Mouse (Mus musculus): ENCODE data around the gene Hbb-bt. TPM values are rescaled to one million over a fixed set of nuclear protein-coding genes. Genes with fewer than 3 reads are reported as not detected.

The Hbb-bt gene
- 22,007 and 54,805 TPM in 2 replicates for polyA plus RNA-seq (2012)

DNA sequence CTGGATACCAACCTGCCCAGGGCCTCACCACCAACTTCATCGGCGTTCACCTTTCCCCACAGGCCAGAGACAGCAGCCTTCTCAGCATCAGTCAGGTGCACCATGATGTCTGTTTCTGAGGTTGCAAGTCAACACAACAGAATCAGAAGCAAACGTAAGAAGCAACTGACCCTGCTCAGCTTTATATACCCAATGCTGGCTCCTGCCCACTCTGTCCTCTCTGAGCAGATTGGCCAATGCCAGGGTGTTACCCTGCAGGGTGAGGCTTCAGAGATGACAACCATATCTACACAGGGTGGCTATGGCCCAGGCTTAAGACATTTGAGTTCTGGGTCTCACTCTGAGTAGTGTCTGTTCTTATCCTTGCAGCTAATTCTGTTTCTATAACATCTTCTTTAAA is at the start of gene Hbb-bt:
Hbb-bt (minus strand) TSS at position 231 of the 400 bp plus-strand sequence.
- peaks cover 33% of the 10 kb centered on the region for H3K36me3 ChIP-seq (ENCODE audit: control insufficient read depth)
- TF ChIP-seq TAL1 (IDR thresholded peaks at IDR 0.05; ENCODE audit: low read length), result no peak
- peak; percentile 45 for TF ChIP-seq GATA1 (IDR thresholded peaks at IDR 0.05; ENCODE audit: low read length)
- H3K4me3 ChIP-seq (replicated peaks), result peak within 1 kb of the TSS; percentile 71
- no peaks in the 10 kb centered on the region for H3K9me3 ChIP-seq (ENCODE audit: control insufficient read depth, low read length)
- peaks cover 48% of the 10 kb centered on the region for H3K4me1 ChIP-seq (ENCODE audit: control insufficient read depth)
- H3K27me3 ChIP-seq (ENCODE audit: control insufficient read depth), result no peaks in the 10 kb centered on the region

DNA sequence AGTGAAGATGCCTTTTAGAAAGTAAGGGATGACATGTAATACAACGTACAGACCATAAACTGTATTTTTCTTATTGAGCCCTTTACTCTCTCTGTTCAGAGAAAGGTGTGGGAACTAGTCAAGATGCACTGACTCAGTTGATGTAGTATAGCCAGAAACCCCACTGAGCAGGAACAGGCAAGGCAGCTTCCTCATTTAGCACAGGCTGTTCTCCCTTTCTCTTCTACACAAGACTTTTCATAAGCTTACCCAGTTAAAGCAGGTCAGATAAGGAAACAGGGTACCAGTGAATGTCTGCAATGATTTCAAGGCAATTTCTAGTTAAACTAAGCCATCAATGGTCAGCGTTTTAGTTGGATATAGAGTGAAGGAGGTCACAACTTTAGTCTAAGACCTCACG is 47.7 kb upstream of the Hbb-bt start:
- H3K4me1 ChIP-seq (ENCODE audit: control insufficient read depth), result peaks cover 87% of the 10 kb centered on the region
- TF ChIP-seq TAL1 (IDR thresholded peaks at IDR 0.05; ENCODE audit: low read length) (no peak), GATA1 (IDR thresholded peaks at IDR 0.05; ENCODE audit: low read length) (no peak)
- peak overlapping the region; percentile 47 for H3K4me3 ChIP-seq (replicated peaks)
- peaks cover 6% of the 10 kb centered on the region for H3K36me3 ChIP-seq (ENCODE audit: control insufficient read depth)
- H3K27me3 ChIP-seq (ENCODE audit: control insufficient read depth), result no peaks in the 10 kb centered on the region
- H3K9me3 ChIP-seq (ENCODE audit: control insufficient read depth, low read length), result no peaks in the 10 kb centered on the region

DNA sequence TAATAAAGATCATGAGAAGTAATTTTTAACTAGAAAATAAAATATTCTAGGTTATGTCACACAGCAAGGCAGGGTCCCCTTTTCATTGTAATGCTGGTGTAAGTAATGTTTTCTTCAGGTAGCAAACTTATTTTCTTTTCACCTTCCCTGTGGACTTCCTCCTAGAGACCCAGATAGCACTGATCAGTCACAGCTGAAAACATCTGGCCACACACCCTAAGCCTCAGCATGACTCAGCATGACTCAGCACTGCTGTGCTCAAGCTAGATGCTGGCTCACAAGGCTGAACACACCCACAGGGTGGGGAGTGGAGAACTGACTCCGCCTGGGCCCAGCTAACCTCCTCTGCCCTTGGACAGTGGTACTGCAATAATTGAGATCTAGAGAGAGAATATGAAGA is 47.1 kb upstream of the Hbb-bt start:
- Histone ChIP-seq H3K4me1 (ENCODE audit: control insufficient read depth) (peaks cover 87% of the 10 kb centered on the region), H3K36me3 (ENCODE audit: control insufficient read depth) (peaks cover 6% of the 10 kb centered on the region), H3K4me3 (replicated peaks) (peak overlapping the region; percentile 47), H3K27me3 (ENCODE audit: control insufficient read depth) (no peaks in the 10 kb centered on the region), H3K9me3 (ENCODE audit: control insufficient read depth, low read length) (no peaks in the 10 kb centered on the region)
- TF ChIP-seq GATA1 (IDR thresholded peaks at IDR 0.05; ENCODE audit: low read length), result peak; percentile 63
- TF ChIP-seq TAL1 (IDR thresholded peaks at IDR 0.05; ENCODE audit: low read length), result peak; percentile 87

GRCm38 (mm10) chr7:103859076-103859475 is 45.3 kb upstream of the Hbb-bt start:
- no peaks in the 10 kb centered on the region for H3K27me3 ChIP-seq (ENCODE audit: control insufficient read depth)
- H3K4me1 ChIP-seq (ENCODE audit: control insufficient read depth), result peaks cover 87% of the 10 kb centered on the region
- H3K9me3 ChIP-seq (ENCODE audit: control insufficient read depth, low read length), result no peaks in the 10 kb centered on the region
- peaks cover 3% of the 10 kb centered on the region for H3K36me3 ChIP-seq (ENCODE audit: control insufficient read depth)
- peak; percentile 82 for TF ChIP-seq TAL1 (IDR thresholded peaks at IDR 0.05; ENCODE audit: low read length)
- peak; percentile 90 for TF ChIP-seq GATA1 (IDR thresholded peaks at IDR 0.05; ENCODE audit: low read length)
- H3K4me3 ChIP-seq (replicated peaks), result peak overlapping the region; percentile 54

DNA sequence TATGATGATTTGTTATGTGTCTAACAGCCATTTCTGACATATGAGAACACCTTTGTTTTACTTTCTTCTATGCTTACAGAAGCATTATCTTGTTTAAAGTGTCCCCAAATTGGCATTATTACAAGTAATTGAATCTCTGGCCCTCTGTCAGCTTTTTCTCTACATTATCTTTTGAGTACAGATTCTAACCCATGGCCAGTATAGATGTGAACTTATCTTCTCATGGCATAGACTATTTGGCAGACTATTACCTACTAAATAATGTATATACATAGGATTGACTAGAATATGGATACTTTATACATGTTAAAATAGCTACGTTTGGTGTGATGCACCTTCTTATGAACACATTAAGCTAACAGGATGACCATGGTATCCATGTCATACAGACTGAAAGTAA is 40.9 kb upstream of the Hbb-bt start:
- Histone ChIP-seq H3K27me3 (ENCODE audit: control insufficient read depth) (no peaks in the 10 kb centered on the region), H3K9me3 (ENCODE audit: control insufficient read depth, low read length) (no peaks in the 10 kb centered on the region), H3K4me1 (ENCODE audit: control insufficient read depth) (peaks cover 77% of the 10 kb centered on the region), H3K4me3 (replicated peaks) (no peak overlapping the region), H3K36me3 (ENCODE audit: control insufficient read depth) (no peaks in the 10 kb centered on the region; the same call in 1 of the 2 replicates)
- TF ChIP-seq TAL1 (IDR thresholded peaks at IDR 0.05; ENCODE audit: low read length) (no peak), GATA1 (IDR thresholded peaks at IDR 0.05; ENCODE audit: low read length) (no peak)

GRCm38 (mm10) chr7:103853090-103853489 is 39.3 kb upstream of the Hbb-bt start, which contains the start of gene Hbb-y:
Hbb-y (minus strand) TSS chr7:103853216.
- Histone ChIP-seq H3K9me3 (ENCODE audit: control insufficient read depth, low read length) (no peaks in the 10 kb centered on the region), H3K4me3 (replicated peaks) (no peak within 1 kb of the TSS), H3K4me1 (ENCODE audit: control insufficient read depth) (peaks cover 73% of the 10 kb centered on the region), H3K27me3 (ENCODE audit: control insufficient read depth) (no peaks in the 10 kb centered on the region), H3K36me3 (ENCODE audit: control insufficient read depth) (no peaks in the 10 kb centered on the region; the same call in 1 of the 2 replicates)
- TF ChIP-seq GATA1 (IDR thresholded peaks at IDR 0.05; ENCODE audit: low read length) (no peak), TAL1 (IDR thresholded peaks at IDR 0.05; ENCODE audit: low read length) (no peak)

GRCm38 (mm10) chr7:103844525-103845325 is 30.9 kb upstream of the Hbb-bt start:
- Histone ChIP-seq H3K4me3 (replicated peaks) (peak overlapping the region; percentile 6), H3K36me3 (ENCODE audit: control insufficient read depth) (peaks cover 2% of the 10 kb centered on the region; the same call in 1 of the 2 replicates), H3K27me3 (ENCODE audit: control insufficient read depth) (no peaks in the 10 kb centered on the region), H3K9me3 (ENCODE audit: control insufficient read depth, low read length) (no peaks in the 10 kb centered on the region), H3K4me1 (ENCODE audit: control insufficient read depth) (peaks cover 75% of the 10 kb centered on the region)
- no peak for TF ChIP-seq TAL1 (IDR thresholded peaks at IDR 0.05; ENCODE audit: low read length)
- TF ChIP-seq GATA1 (IDR thresholded peaks at IDR 0.05; ENCODE audit: low read length), result no peak

- no peak within 1 kb of the TSS for H3K4me3 ChIP-seq (replicated peaks)
- TF ChIP-seq GATA1 (IDR thresholded peaks at IDR 0.05; ENCODE audit: low read length), result no peak
- TF ChIP-seq TAL1 (IDR thresholded peaks at IDR 0.05; ENCODE audit: low read length), result no peak
- H3K4me1 ChIP-seq (ENCODE audit: control insufficient read depth), result peaks cover 66% of the 10 kb centered on the region
- no peaks in the 10 kb centered on the region for H3K27me3 ChIP-seq (ENCODE audit: control insufficient read depth)
- peaks cover 2% of the 10 kb centered on the region; the same call in 1 of the 2 replicates for H3K36me3 ChIP-seq (ENCODE audit: control insufficient read depth)
- H3K9me3 ChIP-seq (ENCODE audit: control insufficient read depth, low read length), result no peaks in the 10 kb centered on the region
These were observed 29.2 kb upstream of the Hbb-bt start, which contains the start of gene Hbb-bh1 for GRCm38 (mm10) chr7:103843034-103843433. Hbb-bh1 (minus strand) TSS chr7:103843164.

DNA sequence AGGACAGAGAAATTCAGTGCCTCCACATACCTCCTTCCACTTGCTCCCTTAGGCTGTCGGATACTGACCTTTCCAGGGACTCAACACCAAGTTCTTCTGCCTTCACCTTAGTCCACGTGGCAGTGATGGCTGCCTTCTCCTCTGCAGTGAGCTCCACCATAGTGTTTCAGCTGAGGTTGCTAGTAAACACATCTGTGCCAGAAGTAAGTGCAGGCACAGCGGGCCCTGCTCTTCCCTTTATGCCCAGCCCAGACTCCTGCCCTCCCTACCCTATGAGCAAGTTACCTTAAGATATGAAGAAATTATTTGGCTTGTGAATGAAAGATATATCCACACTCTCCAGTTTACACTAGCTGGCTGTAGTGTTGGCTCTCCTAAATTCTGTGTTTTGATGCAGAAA is 26.5 kb upstream of the Hbb-bt start, which contains the start of gene Hbb-bh2:
Hbb-bh2 (minus strand) TSS at position 253 of the 400 bp plus-strand sequence.
- Histone ChIP-seq H3K27me3 (ENCODE audit: control insufficient read depth) (no peaks in the 10 kb centered on the region), H3K4me3 (replicated peaks) (peak within 1 kb of the TSS; percentile 29), H3K36me3 (ENCODE audit: control insufficient read depth) (peaks cover 2% of the 10 kb centered on the region; the same call in 1 of the 2 replicates), H3K4me1 (ENCODE audit: control insufficient read depth) (peaks cover 62% of the 10 kb centered on the region), H3K9me3 (ENCODE audit: control insufficient read depth, low read length) (no peaks in the 10 kb centered on the region)
- TF ChIP-seq TAL1 (IDR thresholded peaks at IDR 0.05; ENCODE audit: low read length) (no peak), GATA1 (IDR thresholded peaks at IDR 0.05; ENCODE audit: low read length) (no peak)
